Mouse (Mus musculus) cerebellum, adult 11 months (tissue): ENCODE data around the gene Madcam1.

Experiments used
- DNase-seq: peaks from one replicate; pipeline ENCODE4 v3.0.0; 2022

Gene Madcam1

GRCm38 (mm10) chr10:79712499-79713126 lies 48.3 kb downstream of the Madcam1 start:
- DNase-seq = peak; percentile 75

- no peak for DNase-seq
These were observed 48.8 kb downstream of the Madcam1 start for GRCm38 (mm10) chr10:79713163-79713562.

DNA sequence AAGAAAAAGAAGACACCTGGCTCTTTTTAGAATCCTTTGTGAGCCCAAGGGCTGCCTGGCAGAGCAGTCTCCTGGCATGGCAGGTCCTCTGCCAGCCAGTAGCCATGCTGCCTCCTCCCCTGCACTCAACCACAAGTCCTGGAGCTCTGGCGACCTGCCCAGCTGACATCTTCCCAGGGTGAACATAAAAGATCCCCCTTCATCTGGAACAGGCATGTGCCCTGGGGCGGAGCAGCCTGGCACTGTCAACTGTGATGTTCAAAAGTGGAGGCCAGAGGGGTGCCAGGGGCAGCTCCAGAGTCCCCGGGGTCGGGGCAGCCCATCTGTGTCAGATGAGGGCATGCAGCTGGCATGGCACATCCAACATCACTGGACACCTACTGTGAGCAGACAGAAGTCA lies 50.6 kb downstream of the Madcam1 start:
- no peak for DNase-seq

- peak; percentile 66 for DNase-seq
These were observed 52.1 kb downstream of the Madcam1 start, which contains the start of gene Hcn2 for GRCm38 (mm10) chr10:79716254-79716987. TSS of gene Hcn2 (plus strand) at chr10:79716634.

- peak; percentile 73 for DNase-seq
These were observed 52.6 kb downstream of the Madcam1 start for GRCm38 (mm10) chr10:79716988-79717355.

DNA sequence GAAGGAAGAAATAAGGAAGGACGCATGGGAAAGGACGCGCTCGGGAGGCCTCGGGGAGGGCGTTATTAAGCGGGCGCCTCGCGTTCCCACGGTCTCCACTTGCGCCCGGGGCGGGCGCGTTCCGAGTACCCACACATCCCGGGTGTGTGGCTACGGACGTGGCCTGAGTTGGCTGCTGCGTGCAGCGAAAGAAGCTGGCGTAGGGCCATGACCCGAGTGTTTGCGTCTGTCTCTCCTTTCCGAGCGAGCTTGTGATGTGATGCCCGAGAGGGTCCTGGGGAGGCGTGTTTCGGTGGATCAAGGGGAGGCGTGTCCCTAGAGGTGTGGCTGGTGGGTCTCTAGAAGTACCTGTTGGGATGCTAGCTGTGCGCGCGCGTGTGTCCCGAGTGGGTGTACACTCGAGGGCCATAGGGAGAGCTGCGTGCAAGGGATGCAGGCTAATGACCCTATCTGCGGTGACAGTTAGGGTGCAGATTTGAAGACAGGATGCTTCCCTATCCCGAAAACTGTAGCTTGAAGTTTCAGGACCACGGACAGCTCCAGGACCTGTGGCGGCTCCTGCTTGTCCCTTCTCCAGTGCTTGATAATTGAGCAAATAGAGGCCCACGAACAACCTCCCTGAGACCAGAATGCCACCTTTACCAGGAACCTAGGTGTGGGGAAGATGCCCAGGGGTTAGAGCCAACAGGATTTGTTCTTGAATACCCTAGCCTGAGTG lies 53.4 kb downstream of the Madcam1 start:
- DNase-seq = peak; percentile 61
